Mouse (Mus musculus) spleen, adult 2 months (tissue): Measurements from ENCODE around the gene Dynll2.

Experiments
- CTCF ChIP-seq: fragments of 200-500 bp; IDR thresholded peaks from 2 replicates; pipeline ENCODE4 v1.5.1; 2011; ENCODE audit warnings: mild to moderate bottlenecking, inconsistent platforms; ENCODE audit not compliant: insufficient read depth, insufficient read length, insufficient replicate concordance; ENCODE audit errors: extremely low read depth
- POLR2A ChIP-seq: fragments of 200-500 bp; IDR thresholded peaks from 2 replicates; pipeline ENCODE4 v1.6.1; 2011; ENCODE audit warnings: low read depth, low read length, inconsistent platforms

DNA sequence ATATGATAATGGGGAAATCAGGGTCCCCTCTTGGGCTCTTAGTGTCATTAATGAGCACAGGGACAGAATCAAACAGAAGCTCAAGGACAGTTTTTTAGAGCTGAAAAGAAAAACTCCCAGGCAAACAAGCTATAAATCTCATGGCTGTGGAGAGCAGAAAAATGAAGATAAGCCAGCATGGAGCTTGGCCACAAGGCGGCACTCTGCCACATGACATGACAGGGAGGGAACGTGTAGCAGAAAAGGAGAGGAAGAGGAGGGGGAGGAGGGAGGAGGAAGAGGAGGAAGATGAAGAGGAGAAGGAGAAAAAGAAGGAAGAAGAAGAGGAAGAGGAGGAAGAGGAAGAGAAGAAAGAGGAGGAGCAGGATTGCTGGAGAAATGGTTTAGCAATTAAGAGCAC lies 37.3 kb downstream of the Dynll2 start:
- peak; percentile 25; the same call in 1 of the 2 replicates for TF ChIP-seq CTCF
- no peak for TF ChIP-seq POLR2A
